Comparison of ENCODE assay signal across 10 mouse cellular contexts in the genomic region with DNA sequence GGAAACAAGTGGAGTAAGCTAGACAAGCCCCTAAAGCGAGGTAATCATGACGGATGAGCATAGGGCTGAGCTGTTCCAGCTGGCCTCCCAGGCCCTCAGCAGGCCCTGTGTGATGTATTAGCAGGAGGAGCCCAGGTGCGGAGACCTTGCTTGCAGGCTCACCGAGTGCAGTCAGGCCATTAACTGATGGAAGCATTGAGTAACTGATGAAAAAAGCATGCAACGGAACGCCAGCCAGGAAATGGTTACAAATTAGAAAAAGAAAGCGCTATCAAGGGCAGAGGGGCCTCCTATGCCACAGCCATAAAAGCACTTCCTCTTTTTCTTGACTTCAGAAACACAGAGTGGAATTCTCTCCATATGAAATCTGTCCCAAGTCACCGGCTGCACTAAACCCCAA.
A peak's percentile ranks its signal among the peaks of the same experiment; 100 is the strongest.
DNase-seq lines count a peak whose midpoint lies in the region; ATAC-seq and TF ChIP-seq lines count a peak whose summit lies in the region.
"Had no signal": no experiment of that assay in that cellular context is flagged by ENCODE, and none has a peak within 500 bp of the region (broad histone marks: within the 10 kb centered on the region; RNA-seq: fewer than 3 reads in every experiment).

No protein-coding gene starts in this region.

- no peak overlapping the region for H3K4me3 ChIP-seq in liver, postnatal 0 days (ENCODE audit: low read depth, low read length)
- no peak overlapping the region for H3K4me3 ChIP-seq in forebrain, embryonic 12.5 days (replicated peaks)
- H3K4me3 ChIP-seq: hindbrain, embryonic 13.5 days had no signal

- no peak overlapping the region for H3K9ac ChIP-seq in liver, postnatal 0 days (replicated peaks)
- no peak overlapping the region for H3K9ac ChIP-seq in forebrain, embryonic 12.5 days
- H3K9ac ChIP-seq: hindbrain, embryonic 13.5 days had no signal

- no peaks in the 10 kb centered on the region for H3K27me3 ChIP-seq in liver, postnatal 0 days (ENCODE audit: insufficient read depth, low read length)
- H3K27me3 ChIP-seq in forebrain, embryonic 12.5 days: no peaks in the 10 kb centered on the region
- H3K27me3 ChIP-seq: hindbrain, embryonic 13.5 days had no signal

- peaks cover 6% of the 10 kb centered on the region for H3K4me1 ChIP-seq in liver, postnatal 0 days (ENCODE audit: insufficient read depth)
- no peaks in the 10 kb centered on the region for H3K4me1 ChIP-seq in forebrain, embryonic 12.5 days

- ATAC-seq in hematopoietic stem cell, adult 5-6 weeks (replicated peaks in 1 of 2; ENCODE audit: insufficient read depth in 1 of 2, low FRiP score in 2 of 2, low TSS enrichment in 1 of 2, low read depth in 1 of 2, poor library complexity in 2 of 2, severe bottlenecking in 2 of 2): peak; percentile 93 to 95
- ATAC-seq in liver, postnatal 0 days: no peak
- ATAC-seq in forebrain, embryonic 12.5 days (ENCODE audit: low FRiP score): no peak

- H3K4me2 ChIP-seq in liver, postnatal 0 days (ENCODE audit: low read depth, low read length): peak overlapping the region; percentile 57
- H3K4me2 ChIP-seq in forebrain, embryonic 12.5 days: no peak overlapping the region
- H3K4me2 ChIP-seq: hindbrain, embryonic 13.5 days had no signal

- no peak for TF ChIP-seq CTCF in liver, postnatal 0 days (IDR thresholded peaks at IDR 0.05; ENCODE audit: low read depth)

- H3K27ac ChIP-seq in liver, postnatal 0 days (ENCODE audit: low read depth): no peak overlapping the region
- no peak overlapping the region for H3K27ac ChIP-seq in forebrain, embryonic 12.5 days
- H3K27ac ChIP-seq: hindbrain, embryonic 13.5 days had no signal

- 20% methylated on average over 8 of the region's 8 CpGs for WGBS in liver, postnatal 0 days (ENCODE audit: insufficient replicate concordance)
- WGBS in forebrain, embryonic 12.5 days: 67% methylated on average over 8 of the region's 8 CpGs

- no peaks in the 10 kb centered on the region for H3K9me3 ChIP-seq in liver, postnatal 0 days (ENCODE audit: low read length)
- H3K9me3 ChIP-seq in forebrain, embryonic 12.5 days: no peaks in the 10 kb centered on the region
- H3K9me3 ChIP-seq: hindbrain, embryonic 13.5 days had no signal

- peak; percentile 16 for DNase-seq in CD4-positive, CD25-positive, alpha-beta regulatory T cell, adult 2 months (ENCODE audit: low read depth, low spot score)
- peak; percentile 3 for DNase-seq in ES-CJ7 (ENCODE audit: low read depth, low spot score)
- peak; percentile 15 for DNase-seq in liver, postnatal 0 days
- no peak for DNase-seq in frontal cortex, adult 2 months (ENCODE audit: extremely low spot score in 1 of 2, low spot score in 1 of 2)
- DNase-seq in gastrocnemius, postnatal 25 days: no peak
- DNase-seq: adrenal gland, adult 2 months; lung, postnatal 14 days had no signal

- TF ChIP-seq EP300 in liver, postnatal 0 days (IDR thresholded peaks at IDR 0.05; ENCODE audit: low read depth): no peak

- no peaks in the 10 kb centered on the region for H3K36me3 ChIP-seq in liver, postnatal 0 days (replicated peaks; ENCODE audit: insufficient read depth, low read length)
- no peaks in the 10 kb centered on the region for H3K36me3 ChIP-seq in forebrain, embryonic 12.5 days (replicated peaks)
- H3K36me3 ChIP-seq: hindbrain, embryonic 13.5 days had no signal

Comparison
In these comparisons a context has a peak if more than half of its experiments do, and no peak if none do; other contexts are left out.
1. DNase-seq: peak in CD4-positive, CD25-positive, alpha-beta regulatory T cell, adult 2 months (single experiment), ES-CJ7 (single experiment) and liver, postnatal 0 days (single experiment); none in frontal cortex, adult 2 months (0 of 2) and gastrocnemius, postnatal 25 days (single experiment).
2. ATAC-seq: peak in hematopoietic stem cell, adult 5-6 weeks (2 of 2); none in liver, postnatal 0 days (single experiment) and forebrain, embryonic 12.5 days (single experiment).